Mouse (Mus musculus): Measurements from ENCODE around the gene Fermt3. TPM values are rescaled to one million over a fixed set of nuclear protein-coding genes. Genes with fewer than 3 reads are reported as not detected.
"Not testable (repeated sequence)": the region's sequence is repeated elsewhere in the genome, so short reads cannot be mapped to it uniquely, and the experiment has no call there.

Fermt3 gene
- total RNA-seq, 2 experiments from 2014 or later: 3.6 to 5.0 TPM

GRCm38 (mm10) chr19:6994489-6994888 lies 24.8 kb downstream of the Fermt3 start:
- H3K4me3 ChIP-seq: no peak overlapping the region

DNA sequence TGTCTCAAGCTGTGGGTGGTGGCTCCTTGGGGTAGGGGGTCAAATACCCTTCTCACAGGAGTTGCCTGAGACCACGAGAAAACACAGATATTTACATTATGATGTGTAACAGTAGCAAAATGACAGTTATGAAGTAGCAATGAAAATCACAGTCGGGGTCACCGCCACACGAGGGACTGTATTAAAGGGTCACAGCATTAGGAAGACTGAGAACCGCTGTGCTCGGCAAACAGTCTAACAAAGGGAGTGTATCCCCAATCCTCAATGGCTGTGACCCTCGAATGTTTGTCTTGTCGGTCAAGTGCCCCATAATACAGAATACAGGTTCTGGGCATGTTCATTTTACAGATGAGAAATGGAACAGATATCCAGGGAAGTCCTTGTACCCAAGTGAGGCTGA lies 25.3 kb downstream of the Fermt3 start:
- no peak for DNase-seq (ENCODE audit: low spot score in 2 of 2)
- H3K27ac ChIP-seq: no peak overlapping the region
- H3K4me3 ChIP-seq: no peak overlapping the region
- no peak for TF ChIP-seq CTCF (conservative IDR thresholded peaks at IDR 0.05)

More at GRCm38 (mm10) chr19:6994489-6994888, 24.8 kb downstream of the Fermt3 start:
- H3K27ac ChIP-seq: no peak overlapping the region
- DNase-seq (ENCODE audit: low spot score in 2 of 2): no peak
- no peak for TF ChIP-seq CTCF (conservative IDR thresholded peaks at IDR 0.05)

DNA sequence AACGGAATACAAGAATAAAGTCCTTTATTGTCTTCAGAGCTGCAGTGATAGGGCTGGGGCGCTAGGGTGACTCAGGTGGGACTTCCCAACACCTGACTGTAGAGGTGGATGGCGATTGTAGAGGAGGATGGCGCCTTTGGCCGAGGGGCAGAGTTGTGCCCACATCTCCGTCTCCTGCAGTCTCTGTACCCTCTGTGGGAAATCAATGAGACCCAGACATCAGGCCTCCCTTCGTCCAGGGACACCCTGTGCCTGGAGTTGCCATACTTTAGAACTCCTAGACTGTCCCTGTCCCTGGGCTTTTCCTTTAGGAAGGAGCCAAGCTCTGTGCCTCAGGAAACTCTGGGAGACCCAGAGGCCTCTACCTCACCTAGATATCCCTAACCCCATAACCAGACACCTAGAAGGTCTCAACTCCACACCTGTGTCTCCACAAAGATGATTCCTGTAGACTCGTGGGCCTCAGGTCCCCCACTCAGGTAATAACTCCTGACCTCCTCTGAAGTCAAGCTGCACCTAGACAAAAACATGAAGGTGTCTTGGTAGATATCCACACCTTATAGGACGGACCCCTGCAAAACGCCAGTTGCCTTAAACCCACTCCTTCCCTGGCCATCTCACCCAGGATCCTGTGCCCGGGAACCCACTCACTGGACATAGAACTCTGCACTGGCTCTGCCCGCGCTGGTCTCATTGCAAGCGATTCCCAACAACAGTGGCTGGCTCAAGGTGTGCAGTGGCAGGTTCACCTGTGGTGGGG lies 26.1 kb downstream of the Fermt3 start:
- Histone ChIP-seq H3K27ac (peak overlapping the region; percentile 65), H3K4me3 (peak overlapping the region; percentile 78)
- no peak for DNase-seq (ENCODE audit: low spot score in 2 of 2)
- no peak for TF ChIP-seq CTCF (conservative IDR thresholded peaks at IDR 0.05)

GRCm38 (mm10) chr19:6992011-6992858 lies 27.0 kb downstream of the Fermt3 start, which contains the start of gene Dnajc4:
Gene Dnajc4 (minus strand): TSS chr19:6992572.
- peak; percentile 55 for TF ChIP-seq CTCF (conservative IDR thresholded peaks at IDR 0.05)
- Histone ChIP-seq H3K4me3 (peak within 1 kb of the TSS; percentile 78), H3K27ac (peak within 1 kb of the TSS; percentile 84)
- DNase-seq (ENCODE audit: low spot score in 2 of 2): peak; percentile 94 to 97

DNA sequence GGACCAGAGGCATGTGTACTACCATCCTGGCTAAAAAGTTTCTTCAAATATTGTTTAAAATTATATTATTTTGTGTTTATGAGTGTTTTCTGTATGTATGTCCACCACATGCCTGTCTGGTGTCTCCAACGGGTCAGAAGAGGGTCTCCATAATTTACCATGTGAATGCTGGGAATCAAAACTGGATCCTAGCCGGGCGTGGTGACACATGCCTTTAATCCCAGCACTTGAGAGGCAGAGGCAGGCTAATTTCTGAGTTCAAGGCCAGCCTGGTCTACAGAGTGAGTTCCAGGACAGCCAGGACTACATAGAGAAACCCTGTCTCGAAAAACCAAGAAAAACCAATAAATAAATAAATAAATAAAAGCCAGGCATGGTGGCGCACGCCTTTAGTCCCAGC lies 28.1 kb downstream of the Fermt3 start:
- DNase-seq (ENCODE audit: low spot score in 2 of 2); H3K4me3 ChIP-seq; H3K27ac ChIP-seq: not testable (repeated sequence)

- no peak for TF ChIP-seq CTCF (conservative IDR thresholded peaks at IDR 0.05)
- no peak overlapping the region for H3K4me3 ChIP-seq
- DNase-seq (ENCODE audit: low spot score in 2 of 2): no peak
- H3K27ac ChIP-seq: no peak overlapping the region
Observed at GRCm38 (mm10) chr19:6990712-6991111, 28.6 kb downstream of the Fermt3 start.

GRCm38 (mm10) chr19:6989251-6989650 lies 30.0 kb downstream of the Fermt3 start:
- Histone ChIP-seq H3K4me3 (no peak overlapping the region), H3K27ac (no peak overlapping the region)
- DNase-seq (ENCODE audit: low spot score in 2 of 2): no peak
- TF ChIP-seq CTCF (conservative IDR thresholded peaks at IDR 0.05): no peak

GRCm38 (mm10) chr19:6987904-6988285 lies 31.4 kb downstream of the Fermt3 start:
- H3K27ac ChIP-seq: peak overlapping the region; percentile 96
- no peak for TF ChIP-seq CTCF (conservative IDR thresholded peaks at IDR 0.05)
- DNase-seq (ENCODE audit: low spot score in 2 of 2): no peak
- H3K4me3 ChIP-seq: peak overlapping the region; percentile 81

DNA sequence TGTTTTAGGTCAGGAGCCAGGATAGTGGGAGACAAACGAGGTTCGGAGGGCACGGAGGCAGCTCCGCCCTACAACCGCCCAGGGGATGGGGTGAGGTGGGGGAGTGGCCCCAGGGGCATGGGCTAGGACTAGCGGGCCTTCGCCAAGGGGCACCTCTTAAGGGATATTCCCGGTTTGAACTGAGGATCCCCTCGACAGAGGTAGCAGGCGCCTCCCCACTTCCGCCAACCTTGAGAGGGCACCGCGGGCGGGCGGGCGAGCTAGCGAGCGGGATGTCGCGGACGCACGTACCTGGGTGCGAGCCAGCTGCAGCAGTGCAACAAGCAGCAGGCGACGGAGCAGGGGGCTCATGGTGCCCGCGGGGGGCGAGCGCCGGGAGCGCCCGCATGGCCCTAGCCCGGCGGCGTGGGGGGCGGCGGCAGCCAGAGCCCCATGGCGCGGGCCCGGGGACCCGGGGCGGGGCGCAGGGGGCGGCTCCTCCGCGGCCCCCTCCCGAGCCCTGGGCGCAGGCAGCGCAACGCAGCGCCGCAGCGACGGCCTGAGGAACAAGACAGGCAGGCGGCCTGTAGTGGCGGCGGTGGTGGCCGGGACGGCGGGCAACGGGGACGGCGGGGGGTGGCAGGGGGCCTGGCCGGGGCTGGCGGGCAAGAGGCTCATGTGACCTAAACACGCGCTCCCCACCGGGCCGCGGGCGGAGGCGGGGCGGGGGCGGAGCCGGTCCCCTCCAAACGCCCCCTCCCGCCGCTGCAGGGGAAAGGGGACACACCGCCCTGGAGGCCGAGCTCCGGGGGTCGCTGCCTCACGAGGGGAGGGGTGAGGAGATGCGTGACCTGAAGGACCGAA lies 32.0 kb downstream of the Fermt3 start, which contains the start of gene Vegfb:
TSS of gene Vegfb (minus strand) at position 591 of the 843 bp plus-strand sequence.
- DNase-seq (ENCODE audit: low spot score in 2 of 2): peak in 1 of 2 experiments; percentile 64
- Histone ChIP-seq H3K4me3 (peak within 1 kb of the TSS; percentile 81), H3K27ac (peak within 1 kb of the TSS; percentile 96)
- no peak for TF ChIP-seq CTCF (conservative IDR thresholded peaks at IDR 0.05)

- H3K4me3 ChIP-seq: peak overlapping the region; percentile 81
- H3K27ac ChIP-seq: peak overlapping the region; percentile 96
- DNase-seq (ENCODE audit: low spot score in 2 of 2): no peak
- no peak for TF ChIP-seq CTCF (conservative IDR thresholded peaks at IDR 0.05)
Observed at GRCm38 (mm10) chr19:6985951-6986708, 33.1 kb downstream of the Fermt3 start.

GRCm38 (mm10) chr19:6985300-6985699 lies 34.0 kb downstream of the Fermt3 start:
- H3K4me3 ChIP-seq: no peak overlapping the region
- no peak for DNase-seq (ENCODE audit: low spot score in 2 of 2)
- TF ChIP-seq CTCF (conservative IDR thresholded peaks at IDR 0.05): no peak

GRCm38 (mm10) chr19:6983621-6984020 lies 35.6 kb downstream of the Fermt3 start:
- no peak for DNase-seq (ENCODE audit: low spot score in 2 of 2)
- H3K27ac ChIP-seq: no peak overlapping the region
- H3K4me3 ChIP-seq: no peak overlapping the region
- TF ChIP-seq CTCF (conservative IDR thresholded peaks at IDR 0.05): no peak

More at GRCm38 (mm10) chr19:6985300-6985699, 34.0 kb downstream of the Fermt3 start:
- no peak overlapping the region for H3K27ac ChIP-seq
